Mouse (Mus musculus) MEL (cell line): ENCODE data around the gene Tomm40.
A peak's percentile ranks its signal among the peaks of the same experiment; 100 is the strongest.

Source experiments
- E2F4 ChIP-seq: IDR thresholded peaks from 2 replicates; pipeline ENCODE4 v1.6.1; 2011; ENCODE audit warnings: low read depth, low read length, improper control_type of control experiment, borderline replicate concordance
- EP300 ChIP-seq, 2 experiments: IDR thresholded peaks; 2 replicates each; pipeline ENCODE4 v1.6.1; 2011; ENCODE audit warnings: improper control_type of control experiment in 2 of 2, low read length in 2 of 2, low read depth in 1 of 2, mild to moderate bottlenecking in 1 of 2
- GATA1 ChIP-seq: IDR thresholded peaks from 2 replicates; pipeline ENCODE4 v1.6.1; 2011; ENCODE audit warnings: low read depth, low read length, improper control_type of control experiment
- HCFC1 ChIP-seq: IDR thresholded peaks from 2 replicates; pipeline ENCODE4 v1.6.1; 2012; ENCODE audit warnings: low read depth, mild to moderate bottlenecking, inconsistent platforms, low read length, improper control_type of control experiment, moderate library complexity
- POLR2A ChIP-seq, 2 experiments: IDR thresholded peaks; 2 replicates each; pipeline ENCODE4 v1.6.1; 2011 to 2012; ENCODE audit warnings: low read length in 2 of 2, mild to moderate bottlenecking in 2 of 2, control low read depth in 1 of 2, improper control_type of control experiment in 1 of 2, low read depth in 1 of 2, moderate library complexity in 1 of 2; ENCODE audit not compliant: control insufficient read depth in 1 of 2, insufficient read depth in 1 of 2, poor library complexity in 1 of 2
- TAL1 ChIP-seq: IDR thresholded peaks from 2 replicates; pipeline ENCODE4 v1.6.1; 2012; ENCODE audit warnings: mild to moderate bottlenecking, inconsistent platforms, low read length, moderate library complexity, mixed read lengths
- ZC3H11A ChIP-seq: IDR thresholded peaks from 2 replicates; pipeline ENCODE4 v1.6.1; 2012; ENCODE audit warnings: low read depth, mild to moderate bottlenecking, inconsistent platforms, low read length, improper control_type of control experiment

DNA sequence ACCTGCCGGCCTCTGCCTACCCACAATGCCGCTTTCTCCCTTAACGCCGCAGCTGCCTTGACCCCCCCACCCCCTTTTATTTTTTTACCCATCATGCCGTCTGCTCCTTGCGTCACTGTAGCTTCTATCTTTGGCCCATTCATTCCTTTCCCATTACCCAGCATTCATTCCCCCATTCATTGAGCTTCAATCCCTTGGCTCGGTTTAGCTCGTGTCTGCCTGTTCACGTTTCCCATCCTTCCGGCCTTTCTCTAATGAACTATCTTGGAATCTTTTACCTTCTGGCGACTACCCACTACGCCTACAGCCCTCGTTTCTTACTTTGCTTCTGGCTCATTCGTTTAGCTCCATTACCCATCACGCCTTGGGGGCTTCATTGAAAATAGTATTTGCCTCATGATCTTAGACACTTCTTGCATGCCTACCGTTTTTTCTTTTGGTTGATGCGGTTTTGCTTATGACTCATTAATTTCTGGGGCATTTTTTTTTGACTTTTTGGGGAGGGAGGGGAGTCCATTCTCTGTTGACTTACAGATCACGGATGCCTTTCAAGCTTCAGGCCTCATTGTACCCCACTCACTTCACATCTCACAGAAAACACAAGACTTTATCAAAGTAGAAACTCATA, 931 bp upstream of the Tomm40 start:
- no peak; the same call in 1 of the 2 replicates for TF ChIP-seq GATA1
- TF ChIP-seq E2F4: no peak
- peak; percentile 83 for TF ChIP-seq HCFC1
- TF ChIP-seq ZC3H11A: no peak
- TF ChIP-seq TAL1: no peak
- 0 out of 4 replicates have a peak, but pooled peaks of 1 of the 2 experiments have one; percentile 13 for TF ChIP-seq EP300 (IDR thresholded peaks at IDR 0.05; ENCODE audit: low read depth in 1 of 2, low read length in 2 of 2)
- TF ChIP-seq POLR2A (IDR thresholded peaks at IDR 0.05; ENCODE audit: control insufficient read depth in 1 of 2, insufficient read depth in 1 of 2, low read depth in 1 of 2, low read length in 2 of 2, poor library complexity in 1 of 2): peak; percentile 47 to 96; a peak in 2 of 4 replicates
